Mouse (Mus musculus) layer of hippocampus, adult 8-10 months (tissue): Measurements from ENCODE around the gene Traf1. TPM values are rescaled to one million over a fixed set of nuclear protein-coding genes. Genes with fewer than 3 reads are reported as not detected.

Experiments
- DNase-seq, 2 experiments: peaks; one replicate each; pipeline ENCODE4 v3.0.0; 2022; ENCODE audit warnings: low spot score in 2 of 2
- total RNA-seq, 4 experiments: library from RNA; stranded (reverse); gene quantifications; 2 replicates each; pipeline ENCODE4 v1.2.4; 2022

Traf1 gene
- total RNA-seq, 4 experiments from 2014 or later = 3.5 to 6.1 (median 4.5) TPM

DNA sequence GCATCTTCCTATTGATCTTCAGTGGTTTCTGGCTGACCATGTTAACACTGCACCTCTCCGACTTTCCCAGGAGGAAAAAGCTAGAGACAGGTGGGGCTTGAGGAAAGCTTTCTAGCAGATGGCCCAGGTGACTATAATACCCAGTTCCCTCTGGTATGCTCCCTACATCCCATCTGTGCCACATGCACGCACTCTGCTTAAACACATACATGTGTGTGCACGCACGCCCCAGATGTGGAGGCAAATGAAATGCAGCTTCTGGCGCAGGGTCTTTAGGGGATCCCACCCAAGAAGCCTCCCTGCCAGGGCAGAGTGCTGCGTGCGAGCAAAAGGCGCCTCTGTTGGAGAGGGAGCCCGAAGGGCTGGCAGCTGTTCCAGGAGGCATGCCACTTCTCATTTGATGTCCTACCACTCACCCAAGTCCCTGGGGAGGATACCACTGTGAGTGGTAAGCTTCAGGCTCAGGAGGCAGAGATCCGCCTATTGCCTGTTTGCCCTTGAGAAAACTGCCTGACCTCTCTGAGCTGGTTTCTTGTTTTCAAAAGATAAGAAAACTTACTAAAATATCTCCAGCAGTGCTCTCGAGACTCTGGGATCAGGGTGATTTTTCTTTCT, 20.4 kb downstream of the Traf1 start:
- DNase-seq = no peak

DNA sequence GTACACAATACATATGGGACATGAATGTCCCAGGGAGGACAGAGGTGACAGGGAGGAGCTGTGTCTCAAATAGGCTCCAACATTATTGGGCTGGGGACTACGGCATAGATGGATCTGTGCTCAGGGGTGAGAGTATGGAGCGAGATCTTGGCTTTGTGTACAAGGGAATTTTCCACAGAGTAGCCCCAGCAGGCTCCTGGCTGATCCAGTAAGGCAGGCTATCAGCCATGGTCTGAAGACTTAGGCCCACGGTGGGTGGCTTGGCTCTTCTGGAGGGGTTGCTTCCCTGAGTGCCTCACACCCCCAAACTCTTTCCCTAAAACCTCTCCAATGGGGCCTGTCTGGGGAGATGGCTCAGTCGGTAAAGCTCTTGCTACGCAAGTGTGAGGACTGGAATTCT, 21.3 kb downstream of the Traf1 start:
- DNase-seq = no peak

- no peak for DNase-seq
These were observed 23.0 kb downstream of the Traf1 start for GRCm38 (mm10) chr2:34938269-34939208.

DNA sequence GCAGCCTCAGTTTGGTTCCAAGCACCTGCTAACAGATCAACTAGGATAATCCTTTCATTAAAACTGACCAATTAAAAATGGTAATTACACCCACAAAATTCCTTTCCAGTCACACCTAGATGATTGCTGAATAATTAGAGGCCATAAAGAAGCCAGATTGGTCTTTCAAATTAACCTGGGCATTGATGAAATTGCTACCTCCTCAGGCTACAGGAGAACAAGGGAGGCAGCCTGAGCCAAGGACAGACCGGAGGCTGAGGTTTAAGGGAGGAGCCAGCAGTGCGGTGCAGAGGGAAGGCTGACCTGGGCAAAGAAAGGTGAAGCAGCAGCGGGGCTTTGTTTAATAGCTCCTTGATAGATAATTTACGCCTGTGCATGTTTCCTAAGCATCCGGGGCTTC, 24.1 kb downstream of the Traf1 start:
- DNase-seq = no peak

GRCm38 (mm10) chr2:34927320-34927719, 34.3 kb downstream of the Traf1 start:
- DNase-seq = no peak

DNA sequence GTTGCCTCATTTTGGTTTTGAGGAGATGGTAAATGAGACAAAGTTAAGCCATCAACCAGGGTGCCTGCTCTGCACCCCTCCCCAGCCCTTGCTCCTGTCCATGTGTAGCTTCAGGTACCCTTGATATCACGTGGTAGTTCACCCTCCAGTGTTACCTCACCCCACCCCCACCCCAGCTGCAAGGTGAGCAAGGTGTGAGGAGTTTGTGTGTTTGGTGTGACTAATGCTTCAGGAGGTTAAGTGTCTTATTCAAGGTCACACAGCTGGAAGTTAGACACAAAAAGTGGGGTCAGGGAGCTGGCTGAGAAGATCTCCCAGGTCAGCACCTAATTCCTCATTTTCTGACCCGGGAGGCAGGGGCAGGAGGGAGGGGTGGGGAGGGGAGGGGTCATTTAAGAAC, 38.8 kb downstream of the Traf1 start:
- DNase-seq = no peak

DNA sequence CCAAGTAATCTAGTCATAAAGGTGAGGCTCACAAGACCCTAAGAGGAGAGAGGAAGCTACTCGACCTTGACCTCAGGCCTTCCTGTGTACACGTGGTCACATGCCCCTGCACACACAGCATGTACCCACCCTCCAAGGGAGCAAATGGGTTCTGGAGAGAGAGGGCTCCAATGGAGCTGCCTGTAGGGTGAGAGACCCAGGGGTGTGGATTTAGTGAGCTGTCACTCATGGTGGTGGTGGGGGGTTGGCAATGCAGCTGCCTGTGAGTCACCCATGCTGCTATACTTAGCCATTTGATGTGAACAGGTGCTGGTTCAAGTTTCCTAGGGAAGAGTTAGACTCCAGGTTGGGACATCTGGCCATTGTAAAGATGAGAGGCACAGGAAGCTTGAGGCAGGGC, 41.4 kb downstream of the Traf1 start:
- no peak for DNase-seq

DNA sequence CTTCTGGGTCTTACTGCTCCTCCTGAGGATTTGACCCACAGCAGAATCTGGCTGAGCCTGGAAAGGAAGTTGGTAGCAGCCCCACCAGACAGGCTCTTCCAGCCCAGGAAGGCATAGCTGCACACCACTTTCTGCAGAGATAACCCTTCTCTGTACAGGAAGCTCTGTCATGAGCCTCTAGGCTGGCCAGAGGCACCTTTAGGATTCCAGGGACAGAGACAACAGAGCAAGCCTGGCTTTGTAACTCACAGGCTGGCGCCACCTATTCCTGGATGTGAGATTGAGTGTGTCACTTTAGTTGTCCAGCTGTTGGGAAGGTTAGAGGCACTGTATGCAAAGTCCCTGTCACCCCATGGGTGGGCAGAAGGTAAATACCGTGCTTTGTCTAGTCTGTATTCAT, 46.5 kb downstream of the Traf1 start:
- DNase-seq = no peak

DNA sequence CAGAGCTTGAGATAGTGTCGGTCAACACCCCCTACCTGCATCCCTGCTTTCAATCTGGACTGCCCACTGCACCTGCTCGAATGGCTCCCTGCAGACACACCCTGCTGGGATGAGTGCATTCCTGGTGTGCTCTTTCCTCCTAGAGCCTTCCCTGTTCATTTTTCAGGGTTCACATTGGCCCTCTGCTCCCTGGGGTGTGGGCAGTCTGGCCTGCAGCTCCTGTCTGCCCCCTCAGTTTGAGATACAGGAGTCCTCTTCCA, 46.8 kb downstream of the Traf1 start:
- DNase-seq = no peak

- DNase-seq = peak in 1 of 2 experiments; percentile 37
These were observed 47.3 kb downstream of the Traf1 start for GRCm38 (mm10) chr2:34914069-34914822.

GRCm38 (mm10) chr2:34913218-34914068, 48.1 kb downstream of the Traf1 start, which contains the start of gene Phf19:
Gene Phf19 (minus strand): TSS chr2:34914026.
- DNase-seq = no peak

- DNase-seq = no peak
These were observed 49.0 kb downstream of the Traf1 start for GRCm38 (mm10) chr2:34912613-34913012.

DNA sequence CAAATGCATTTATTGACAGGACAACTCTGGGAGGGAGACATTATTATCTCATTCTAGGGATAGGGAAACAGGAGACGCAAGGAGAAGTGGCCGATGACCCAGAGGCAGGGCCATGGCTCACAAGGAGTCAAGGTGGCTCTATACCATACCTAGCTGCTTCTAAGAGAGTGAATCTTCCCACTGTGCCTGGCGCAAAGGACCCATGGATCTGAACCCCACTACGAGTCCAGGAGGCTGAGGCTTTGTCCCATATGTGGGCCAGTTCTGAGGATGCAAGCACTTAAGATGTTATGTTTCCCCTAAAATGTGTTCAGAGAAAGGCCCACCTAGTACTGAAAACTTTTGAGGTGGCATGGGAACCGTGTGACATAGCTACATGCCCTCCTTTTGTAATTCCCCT, 49.7 kb downstream of the Traf1 start:
- DNase-seq = no peak

- DNase-seq = no peak
These were observed 51.9 kb downstream of the Traf1 start for GRCm38 (mm10) chr2:34909719-34910118.

- no peak for DNase-seq
These were observed 54.5 kb downstream of the Traf1 start for GRCm38 (mm10) chr2:34906861-34907604.

DNA sequence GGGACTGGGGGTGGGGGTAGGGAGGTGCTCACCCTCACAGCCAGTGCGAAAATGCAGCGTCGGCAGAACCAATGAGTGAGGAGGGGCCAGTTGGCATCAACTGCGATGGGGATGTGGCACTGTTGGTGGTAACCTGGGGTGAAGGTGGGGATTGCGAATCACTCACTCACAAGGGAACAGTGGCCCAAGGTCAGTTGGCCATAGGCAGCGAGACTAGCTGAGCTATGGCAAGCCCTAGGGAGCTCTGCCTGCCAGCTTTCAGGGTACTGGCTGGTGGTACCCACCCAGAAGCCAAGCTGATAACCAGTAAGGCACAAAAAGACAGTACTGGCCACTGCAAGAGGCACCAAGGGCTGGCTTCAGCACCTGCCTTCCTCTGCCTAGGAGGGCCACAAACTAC, 55.1 kb downstream of the Traf1 start:
- no peak for DNase-seq

DNA sequence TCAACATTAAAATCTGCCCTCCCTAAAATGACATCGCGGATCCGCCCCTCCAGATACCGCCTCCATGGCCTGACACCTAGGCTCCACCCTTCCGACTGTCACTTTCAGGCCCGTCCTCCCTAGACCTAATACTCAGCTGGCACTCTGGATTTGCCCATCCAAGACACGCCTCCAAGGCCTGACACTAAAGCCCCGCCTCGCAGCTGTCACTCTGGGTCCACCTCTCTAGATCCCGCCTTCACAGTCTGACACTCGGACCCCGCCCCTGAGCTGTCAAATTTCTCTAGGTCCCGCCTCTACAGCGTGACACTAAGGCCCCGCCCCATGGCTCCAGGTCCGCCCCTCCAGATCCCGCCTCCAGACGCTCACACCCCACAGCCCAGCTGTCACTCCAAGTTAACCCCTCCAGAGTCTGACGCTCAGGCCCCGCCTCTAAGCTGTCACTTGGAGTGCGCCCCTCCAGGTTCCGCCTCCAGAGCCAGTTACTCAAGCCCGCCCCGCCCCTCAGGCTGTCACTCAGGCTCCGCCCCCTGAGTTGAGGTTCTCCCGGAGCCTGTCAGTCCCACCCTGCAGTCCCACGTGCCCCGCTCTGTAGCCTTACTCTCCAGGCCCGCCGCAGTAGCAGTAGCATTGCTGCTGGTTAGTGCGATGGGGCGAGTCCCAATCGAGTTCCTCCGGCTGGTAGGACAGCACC, 56.6 kb downstream of the Traf1 start:
- DNase-seq = peak; percentile 99 to 100

- DNase-seq = no peak
These were observed 57.7 kb downstream of the Traf1 start for GRCm38 (mm10) chr2:34903652-34904405.

DNA sequence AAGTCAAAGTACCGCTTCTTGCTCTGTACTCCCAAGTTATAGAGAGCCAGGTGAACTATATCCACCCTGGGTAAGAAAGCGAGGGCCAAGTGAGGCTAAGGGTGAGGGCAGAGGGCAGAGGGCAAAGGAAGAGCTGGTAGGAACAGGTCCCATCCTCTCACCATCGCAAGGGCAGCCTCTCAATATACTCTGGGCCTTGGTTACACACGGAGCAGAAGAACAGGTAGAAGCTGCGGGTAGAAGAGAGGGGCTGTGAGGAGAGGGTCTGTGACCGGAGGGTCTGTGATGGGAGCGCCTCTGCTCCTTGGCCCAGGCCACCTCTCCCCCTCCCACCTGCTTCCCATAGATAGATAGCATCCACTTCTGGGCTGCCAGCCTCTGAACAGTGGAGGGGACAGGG, 58.4 kb downstream of the Traf1 start:
- DNase-seq = no peak
